Comparison of ENCODE assay signal across 8 mouse cellular contexts in genomic region chr6:136938331-136939126, GRCm38 (mm10). TPM values are rescaled to one million over a fixed set of nuclear protein-coding genes. Genes with fewer than 3 reads are reported as not detected.
DNase-seq lines count a peak whose midpoint lies in the region; ATAC-seq lines count a peak whose summit lies in the region.

No protein-coding gene starts in this region.

- ATAC-seq in kidney, embryonic 15.5 days (replicated peaks; ENCODE audit: low FRiP score): no peak
- ATAC-seq in heart, embryonic 12.5 days (ENCODE audit: insufficient number of reproducible peaks, low FRiP score): 0 out of 2 replicates have a peak, but pooled peaks have one; percentile 13
- ATAC-seq in megakaryocyte progenitor cell, adult 5-6 weeks (replicated peaks; ENCODE audit: poor library complexity): peak; percentile 22
- ATAC-seq in hindbrain, embryonic 16.5 days: no peak

- H3K4me1 ChIP-seq in kidney, embryonic 15.5 days: peaks cover 35% of the 10 kb centered on the region
- H3K4me1 ChIP-seq in heart, embryonic 12.5 days (replicated peaks): peaks cover 53% of the 10 kb centered on the region
- no peaks in the 10 kb centered on the region for H3K4me1 ChIP-seq in hindbrain, embryonic 16.5 days (ENCODE audit: control insufficient read depth, insufficient read depth, low read depth, low read length)

- no peak overlapping the region for H3K4me2 ChIP-seq in kidney, embryonic 15.5 days
- H3K4me2 ChIP-seq in heart, embryonic 12.5 days: peak overlapping the region; percentile 36
- H3K4me2 ChIP-seq in hindbrain, embryonic 16.5 days (ENCODE audit: low read length): no peak overlapping the region

- intact Hi-C loops in left cerebral cortex, postnatal 36 days (cut with DNase I): no loop called here

- H3K36me3 ChIP-seq in kidney, embryonic 15.5 days: no peaks in the 10 kb centered on the region
- H3K36me3 ChIP-seq in heart, embryonic 12.5 days: no peaks in the 10 kb centered on the region
- H3K36me3 ChIP-seq in hindbrain, embryonic 16.5 days (ENCODE audit: control insufficient read depth, insufficient read depth, low read length): no peaks in the 10 kb centered on the region

- no peaks in the 10 kb centered on the region for H3K9me3 ChIP-seq in kidney, embryonic 15.5 days (replicated peaks)
- no peaks in the 10 kb centered on the region for H3K9me3 ChIP-seq in heart, embryonic 12.5 days (replicated peaks)
- H3K9me3 ChIP-seq in hindbrain, embryonic 16.5 days (ENCODE audit: control insufficient read depth, low read length): no peaks in the 10 kb centered on the region

- H3K4me3 ChIP-seq in kidney, embryonic 15.5 days (replicated peaks): no peak overlapping the region
- H3K4me3 ChIP-seq in heart, embryonic 12.5 days: no peak overlapping the region
- no peak overlapping the region for H3K4me3 ChIP-seq in hindbrain, embryonic 16.5 days (ENCODE audit: low read length)

- H3K27me3 ChIP-seq in kidney, embryonic 15.5 days: no peaks in the 10 kb centered on the region
- H3K27me3 ChIP-seq in heart, embryonic 12.5 days (replicated peaks): no peaks in the 10 kb centered on the region
- H3K27me3 ChIP-seq in hindbrain, embryonic 16.5 days (replicated peaks; ENCODE audit: control insufficient read depth, insufficient read depth, low read length): no peaks in the 10 kb centered on the region

- 77% methylated on average over 18 of the region's 18 CpGs for WGBS in kidney, embryonic 15.5 days
- 59% methylated on average over 18 of the region's 18 CpGs for WGBS in heart, embryonic 12.5 days
- 81% methylated on average over 18 of the region's 18 CpGs for WGBS in hindbrain, embryonic 16.5 days

- no peak for DNase-seq in kidney, adult 18-20 months
- peak; percentile 37 for DNase-seq in MEL-GATA-1-ER (ENCODE audit: extremely low read depth, low read depth)
- no peak for DNase-seq in urinary bladder, adult 2 months (ENCODE audit: low spot score)
- no peak for DNase-seq in left cerebral cortex, postnatal 36 days (ENCODE audit: low spot score in 2 of 2)

- peak overlapping the region; percentile 76 for H3K27ac ChIP-seq in kidney, embryonic 15.5 days
- H3K27ac ChIP-seq in heart, embryonic 12.5 days (ENCODE audit: poor library complexity, severe bottlenecking): peak overlapping the region; percentile 91
- no peak overlapping the region for H3K27ac ChIP-seq in hindbrain, embryonic 16.5 days (ENCODE audit: low read depth, low read length)

- H3K9ac ChIP-seq in kidney, embryonic 15.5 days: no peak overlapping the region
- H3K9ac ChIP-seq in heart, embryonic 12.5 days: peak overlapping the region; percentile 53; the same call in 1 of the 2 replicates
- no peak overlapping the region for H3K9ac ChIP-seq in hindbrain, embryonic 16.5 days (ENCODE audit: low read depth, low read length)

RNA-seq across cellular contexts. Expression of gene Arhgdib, which starts 3.2 kb away (rescaled TPM):
- polyA plus RNA-seq in kidney, embryonic 15.5 days (2015; fragmentation: Nextera tagmentation; extraction: Ambion mirVana): 62.1 and 63.8 TPM in 2 replicates
- polyA plus RNA-seq in heart, embryonic 12.5 days (2016; fragmentation: Nextera tagmentation; extraction: Ambion mirVana): 93.8 and 99.8 TPM in 2 replicates
- total RNA-seq in megakaryocyte progenitor cell, adult 5-6 weeks (2015): 2,686 and 2,904 TPM in 2 replicates
- 1,309 and 1,334 TPM in 2 replicates for total RNA-seq in megakaryocyte progenitor cell, adult 5-6 weeks (2017)
- 141 and 144 TPM in 2 replicates for polyA plus RNA-seq in urinary bladder, adult 2 months (2012; rRNA removed)
- total RNA-seq in left cerebral cortex, postnatal 36 days (2021): 10 to 100 TPM in 1 of 2 experiments, 1 to 10 TPM in 1; 8.9 to 11.0 TPM
- 14.9 and 22.0 TPM in 2 replicates for polyA plus RNA-seq in hindbrain, embryonic 16.5 days (2015; fragmentation: Nextera tagmentation; extraction: Ambion mirVana)

RNA-seq across cellular contexts. Expression of gene Pde6h, which starts 14.9 kb away (rescaled TPM):
- polyA plus RNA-seq in kidney, embryonic 15.5 days (2015; fragmentation: Nextera tagmentation; extraction: Ambion mirVana): 0.26 and 0.40 TPM in 2 replicates
- 0.22 TPM in 1 of 2 replicates, not detected in the other for polyA plus RNA-seq in heart, embryonic 12.5 days (2016; fragmentation: Nextera tagmentation; extraction: Ambion mirVana)
- total RNA-seq in megakaryocyte progenitor cell, adult 5-6 weeks (2015): 0.05 TPM in 1 of 2 replicates, not detected in the other
- total RNA-seq in megakaryocyte progenitor cell, adult 5-6 weeks (2017): 0.03 and 0.08 TPM in 2 replicates
- 0.72 and 1.1 TPM in 2 replicates for polyA plus RNA-seq in urinary bladder, adult 2 months (2012; rRNA removed)
- total RNA-seq in left cerebral cortex, postnatal 36 days (2021): 1 to 10 TPM in 1 of 2 experiments, under 1 TPM in 1; 0.68 to 2.6 TPM
- 0.05 and 0.09 TPM in 2 replicates for polyA plus RNA-seq in hindbrain, embryonic 16.5 days (2015; fragmentation: Nextera tagmentation; extraction: Ambion mirVana)

RNA-seq across cellular contexts. Expression of gene Erp27, which starts 16.5 kb away (rescaled TPM):
- polyA plus RNA-seq in kidney, embryonic 15.5 days (2015; fragmentation: Nextera tagmentation; extraction: Ambion mirVana): 0.23 and 0.38 TPM in 2 replicates
- polyA plus RNA-seq in heart, embryonic 12.5 days (2016; fragmentation: Nextera tagmentation; extraction: Ambion mirVana): 0.98 and 1.0 TPM in 2 replicates
- 1.0 and 4.4 TPM in 2 replicates for total RNA-seq in megakaryocyte progenitor cell, adult 5-6 weeks (2015)
- total RNA-seq in megakaryocyte progenitor cell, adult 5-6 weeks (2017): 0.25 and 0.91 TPM in 2 replicates
- polyA plus RNA-seq in urinary bladder, adult 2 months (2012; rRNA removed): 0.25 TPM in 2 replicates
- total RNA-seq in left cerebral cortex, postnatal 36 days (2021): not detected
- polyA plus RNA-seq in hindbrain, embryonic 16.5 days (2015; fragmentation: Nextera tagmentation; extraction: Ambion mirVana): 0.15 TPM in 1 of 2 replicates, not detected in the other

Comparison
In these comparisons a context has a peak if more than half of its experiments do, and no peak if none do; other contexts are left out.
1. ATAC-seq: peak in heart, embryonic 12.5 days (single experiment) and megakaryocyte progenitor cell, adult 5-6 weeks (single experiment); none in kidney, embryonic 15.5 days (single experiment) and hindbrain, embryonic 16.5 days (single experiment).